Mouse (Mus musculus) spleen, postnatal 4 days (tissue): Measurements from ENCODE around the gene Cers6.

Source experiments
- DNase-seq, 2 experiments: peaks; one replicate each; pipeline ENCODE4 v3.0.0; 2022; ENCODE audit warnings: low spot score in 2 of 2

Gene Cers6

DNA sequence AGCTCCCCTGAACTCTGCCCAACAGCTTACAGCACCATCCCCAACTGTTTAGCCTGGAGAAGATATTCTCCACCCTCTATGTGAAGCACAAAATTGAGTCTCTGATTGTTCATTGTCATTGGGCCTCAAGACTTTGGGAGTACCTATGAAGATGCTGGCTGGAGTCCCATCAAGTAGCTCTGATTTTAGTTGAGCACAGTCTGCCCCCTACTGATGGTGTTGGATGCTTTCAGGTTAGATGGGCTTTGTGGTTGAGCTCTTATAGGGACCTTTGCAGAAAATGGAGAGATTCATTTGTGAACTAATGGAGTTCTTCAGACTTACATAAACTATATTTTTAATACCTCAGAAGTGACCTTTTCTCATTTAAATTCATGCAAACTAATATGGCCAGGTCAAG lies 200.1 kb downstream of the Cers6 start:
- DNase-seq: no peak

DNA sequence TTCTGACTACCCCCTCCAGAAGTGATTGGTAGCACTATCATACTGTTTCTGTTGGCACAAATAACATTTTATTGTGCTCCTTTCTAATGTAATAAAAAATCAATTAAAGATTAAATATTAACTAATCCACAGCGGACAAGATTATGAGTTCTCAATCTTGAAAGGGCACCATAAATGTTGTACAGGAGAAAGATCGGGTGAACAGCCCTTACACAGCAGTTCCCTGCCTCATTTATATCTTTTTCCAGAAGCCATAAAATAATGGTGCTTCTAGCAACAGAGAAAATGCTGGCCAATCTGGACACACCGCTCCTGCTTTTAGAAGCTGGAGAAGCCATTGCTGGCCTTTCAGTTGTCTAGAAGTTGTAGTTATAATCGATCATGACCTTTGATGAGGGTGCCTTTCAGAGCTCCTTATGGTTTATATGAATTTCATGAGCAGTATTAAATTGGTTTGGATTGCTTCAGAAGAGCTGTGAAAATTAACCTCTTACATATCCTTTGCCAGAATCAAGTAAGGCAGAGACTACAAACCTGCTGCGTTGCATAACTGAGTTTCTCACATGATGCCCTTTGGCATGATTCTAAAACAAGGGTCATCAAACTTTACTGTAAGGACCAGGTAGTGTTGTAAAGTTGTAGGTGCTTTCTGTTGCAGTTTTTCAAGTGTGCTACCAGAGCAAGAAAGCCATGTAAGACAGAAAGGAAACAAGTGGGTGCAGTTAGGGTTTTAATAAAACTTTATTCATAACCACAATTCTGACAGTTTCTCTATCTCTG lies 200.9 kb downstream of the Cers6 start:
- DNase-seq: no peak

DNA sequence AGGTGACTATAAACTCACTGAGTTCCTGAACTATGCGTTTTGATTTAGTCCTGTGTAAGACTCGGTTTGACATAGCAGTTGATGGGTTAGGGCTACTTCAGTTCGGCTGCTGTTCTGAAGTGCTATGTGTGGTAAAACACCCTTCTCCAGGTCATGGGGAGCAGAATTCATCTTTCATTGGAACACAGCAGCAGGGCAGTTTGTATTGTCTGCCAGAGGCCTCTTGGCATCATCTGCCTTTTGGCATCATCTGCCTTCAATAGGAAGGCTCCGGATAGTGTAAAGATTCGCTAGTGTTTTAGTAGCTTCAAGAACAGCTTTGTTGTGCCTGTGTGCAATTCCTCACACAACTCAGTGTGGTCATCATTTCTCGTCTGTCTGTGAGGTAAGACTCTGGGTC lies 203.5 kb downstream of the Cers6 start:
- no peak for DNase-seq

DNA sequence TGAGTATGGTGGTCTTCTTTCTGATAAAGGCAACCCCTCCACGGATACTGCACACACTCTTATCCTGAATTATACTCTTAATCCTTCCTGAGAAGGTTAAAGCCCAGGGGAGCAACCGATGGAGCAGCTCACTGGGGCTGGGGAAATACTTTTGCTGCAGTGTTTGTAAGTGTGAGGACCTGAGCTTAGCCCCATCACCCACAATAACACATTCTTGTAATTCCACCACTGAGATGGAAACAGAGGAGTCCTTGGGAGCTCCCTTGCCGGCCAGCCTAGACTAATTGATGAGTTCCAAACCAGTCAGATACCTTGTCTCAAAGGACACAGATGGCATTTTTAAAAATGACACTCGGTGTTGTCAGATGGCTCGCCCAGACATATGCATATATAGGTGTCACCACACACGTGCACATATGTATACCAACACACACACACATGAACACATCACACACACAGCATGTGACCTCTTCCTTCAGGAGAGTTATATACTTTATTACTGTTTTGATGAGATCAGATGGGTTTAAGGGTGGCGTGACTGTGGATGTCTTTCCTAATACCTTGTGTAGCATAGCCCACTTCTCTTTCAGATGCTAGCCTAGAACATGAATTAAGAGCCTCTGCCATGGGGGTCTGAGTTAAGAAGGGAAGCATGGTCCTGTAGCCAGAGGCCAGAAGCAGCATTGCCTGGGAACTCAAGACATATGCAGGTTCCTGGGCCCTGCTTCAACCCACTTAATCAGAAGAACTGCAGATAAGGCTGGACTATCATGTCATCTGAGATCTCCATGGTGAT lies 210.4 kb downstream of the Cers6 start:
- no peak for DNase-seq

DNA sequence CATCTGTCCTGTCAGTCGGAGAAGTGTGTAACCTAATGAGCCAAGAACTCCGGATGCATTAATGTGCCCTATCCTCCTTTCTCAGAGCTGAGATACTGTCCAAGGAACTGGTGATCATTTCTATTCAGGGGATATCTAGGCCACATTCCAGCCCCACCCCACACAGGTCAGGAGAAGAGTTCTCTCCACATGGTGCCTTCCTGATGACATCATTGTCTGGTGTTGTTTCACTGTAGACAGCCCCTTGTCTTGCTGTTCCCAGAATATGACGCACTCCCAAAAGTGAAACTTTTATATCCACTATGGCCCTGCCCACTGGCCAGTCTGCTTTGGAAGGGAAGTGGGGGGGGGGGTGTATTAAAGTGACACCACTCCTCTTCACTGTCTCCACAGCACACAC lies 215.9 kb downstream of the Cers6 start:
- DNase-seq: no peak

DNA sequence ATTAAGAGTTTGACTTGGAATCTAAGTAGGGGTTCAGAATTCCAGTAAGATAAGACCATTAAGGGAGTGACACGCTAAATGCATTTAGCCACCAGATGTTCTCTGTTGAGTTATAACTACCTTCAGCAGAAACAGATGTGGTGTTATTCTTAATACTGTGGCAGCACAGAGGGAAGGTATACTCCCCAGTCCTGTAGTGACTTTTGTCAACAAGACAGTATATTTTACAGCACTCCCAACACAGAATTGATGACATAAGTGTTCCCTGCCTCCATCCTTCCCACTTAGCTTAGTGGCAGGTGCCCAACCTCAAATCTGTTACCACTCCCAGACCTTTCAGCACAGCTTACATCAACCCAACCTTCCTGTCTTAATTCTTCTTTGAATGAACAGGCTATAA lies 219.5 kb downstream of the Cers6 start:
- no peak for DNase-seq

DNA sequence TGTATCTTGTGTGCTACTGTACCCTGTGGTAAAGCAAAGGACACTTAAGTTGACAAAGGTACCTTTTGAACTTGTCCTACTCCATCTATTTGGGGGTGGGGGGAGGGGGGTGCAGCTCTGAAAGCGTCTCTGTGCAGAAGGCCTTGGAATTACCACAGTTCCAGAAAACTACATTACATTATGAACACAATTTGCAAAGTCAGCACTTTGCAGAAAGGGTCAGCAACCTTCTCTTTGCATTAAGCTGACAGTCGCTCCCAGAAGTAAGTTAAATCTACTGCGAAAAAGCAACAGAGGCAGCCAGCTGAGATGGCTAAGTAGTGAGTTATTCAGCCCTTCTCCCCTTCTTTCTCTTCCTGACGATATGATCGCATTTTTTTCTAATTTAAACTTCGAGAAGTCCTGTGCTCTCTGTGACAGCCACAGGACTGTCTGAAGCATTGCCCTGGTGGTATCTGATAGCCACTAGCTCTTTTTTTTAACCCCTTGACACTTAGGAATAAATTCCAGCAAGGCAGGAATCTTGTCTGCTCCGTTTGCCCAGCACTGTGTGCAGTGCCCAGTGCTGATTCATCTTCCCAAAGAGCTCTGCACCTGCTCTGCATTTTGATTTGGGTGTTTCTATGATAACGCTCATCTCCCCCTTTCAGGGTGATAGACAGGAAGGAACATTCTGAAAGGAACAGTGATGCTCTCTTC lies 221.4 kb downstream of the Cers6 start:
- no peak for DNase-seq

DNA sequence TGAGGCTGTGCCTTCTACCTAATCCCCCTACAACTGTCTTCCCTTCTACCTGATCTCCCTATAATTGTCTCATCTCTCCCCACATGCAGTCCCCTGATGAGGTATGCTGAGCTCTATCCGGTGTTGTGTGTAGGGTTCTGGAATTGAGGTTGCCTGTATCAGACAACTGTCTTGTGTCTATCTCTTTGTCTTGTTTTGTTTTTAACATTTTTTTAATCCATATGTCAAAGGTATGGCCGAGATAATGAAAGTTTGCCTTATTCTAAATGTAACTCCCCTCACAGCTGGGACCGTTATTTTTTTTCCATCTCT lies 221.9 kb downstream of the Cers6 start:
- DNase-seq: no peak

DNA sequence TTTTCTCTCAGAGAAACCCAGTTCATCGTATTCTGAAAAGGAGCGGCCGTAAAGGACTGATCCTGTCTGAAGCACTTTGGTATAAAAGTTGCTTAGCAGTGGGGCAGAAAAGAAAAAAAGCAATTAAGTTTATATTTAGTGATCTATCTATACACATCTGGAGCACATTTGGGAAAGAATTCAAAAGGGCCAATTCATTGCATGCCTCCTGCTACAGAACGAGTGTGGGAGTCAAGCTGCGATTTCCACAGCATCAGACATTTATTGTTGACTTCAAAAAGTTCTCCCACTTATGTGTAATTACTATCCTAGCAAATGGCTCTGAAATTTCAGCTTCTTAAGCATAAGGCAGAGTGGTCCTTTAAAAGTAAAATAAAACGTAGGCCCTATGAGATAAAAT lies 223.2 kb downstream of the Cers6 start:
- DNase-seq: no peak

DNA sequence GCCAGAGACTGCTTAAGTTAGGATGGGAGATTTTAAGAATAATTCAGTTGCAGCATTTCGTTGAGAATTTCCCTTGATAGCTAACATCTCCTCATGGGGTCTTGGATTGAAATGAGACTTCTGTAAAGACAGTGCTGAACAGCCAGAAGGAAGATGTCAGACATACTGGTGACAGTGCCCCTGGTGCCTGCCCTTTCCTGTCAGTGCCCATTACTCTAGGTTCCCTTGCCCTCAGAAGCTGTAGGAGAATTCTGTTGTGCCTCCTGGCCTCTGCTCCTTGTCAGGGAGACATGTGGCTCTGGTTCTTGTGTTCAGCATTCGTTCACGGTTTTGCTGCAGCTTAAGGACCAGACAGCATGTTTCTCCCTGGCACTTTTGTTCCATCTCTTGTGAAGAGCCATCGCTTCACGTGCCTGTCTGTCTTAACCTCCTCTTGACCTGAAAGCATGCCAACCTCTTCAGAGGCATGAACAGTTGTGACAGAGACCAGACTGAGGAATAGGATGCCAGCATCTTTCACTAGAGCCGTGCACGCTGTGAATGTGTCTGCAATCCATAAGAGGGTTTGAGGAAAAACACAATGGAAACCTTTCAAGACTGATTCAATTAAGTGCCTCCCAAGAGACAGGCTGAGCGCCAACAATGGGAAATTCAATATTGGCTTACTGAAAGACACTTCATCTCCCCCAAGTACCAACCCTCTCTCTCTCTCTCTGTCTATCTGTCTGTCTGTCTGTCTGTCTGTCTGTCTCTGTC lies 225.4 kb downstream of the Cers6 start:
- DNase-seq: no peak

DNA sequence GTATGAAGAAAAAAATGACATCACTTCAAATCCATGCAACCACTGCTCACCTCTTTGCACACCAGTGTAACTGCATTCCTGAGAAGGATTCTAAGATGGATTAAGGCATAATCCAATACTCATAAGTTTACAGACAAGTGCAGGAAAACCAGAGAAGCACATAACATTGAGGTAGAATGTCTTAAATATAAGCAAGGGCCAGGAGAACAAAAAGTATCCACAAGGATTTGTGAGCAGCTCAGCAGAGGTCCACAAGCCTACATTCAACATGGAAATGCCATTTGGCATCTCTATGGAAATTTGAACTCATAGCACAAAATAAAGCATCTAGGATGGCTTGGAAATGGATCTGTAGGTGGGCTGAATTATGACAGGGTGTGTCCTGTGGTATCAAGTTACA lies 234.6 kb downstream of the Cers6 start:
- no peak for DNase-seq

DNA sequence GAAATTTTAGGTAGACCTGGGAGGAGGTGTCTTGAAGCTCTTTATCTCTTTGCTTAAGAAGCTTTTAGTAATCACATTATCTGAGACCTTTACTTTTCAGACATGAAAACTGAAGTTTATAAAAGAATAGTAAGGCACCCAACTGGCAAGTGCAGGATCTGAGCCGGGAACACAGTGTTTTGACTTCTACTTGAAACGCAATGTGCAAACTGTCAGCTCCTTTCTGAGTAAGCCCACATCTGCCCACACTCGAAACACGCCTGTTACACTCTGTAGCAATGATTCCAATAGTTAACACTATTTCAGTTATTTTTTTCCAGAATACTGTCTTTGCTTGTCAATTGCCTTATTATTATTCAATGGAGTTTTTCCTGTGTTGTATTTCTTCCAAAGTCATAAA lies 235.6 kb downstream of the Cers6 start:
- no peak for DNase-seq

DNA sequence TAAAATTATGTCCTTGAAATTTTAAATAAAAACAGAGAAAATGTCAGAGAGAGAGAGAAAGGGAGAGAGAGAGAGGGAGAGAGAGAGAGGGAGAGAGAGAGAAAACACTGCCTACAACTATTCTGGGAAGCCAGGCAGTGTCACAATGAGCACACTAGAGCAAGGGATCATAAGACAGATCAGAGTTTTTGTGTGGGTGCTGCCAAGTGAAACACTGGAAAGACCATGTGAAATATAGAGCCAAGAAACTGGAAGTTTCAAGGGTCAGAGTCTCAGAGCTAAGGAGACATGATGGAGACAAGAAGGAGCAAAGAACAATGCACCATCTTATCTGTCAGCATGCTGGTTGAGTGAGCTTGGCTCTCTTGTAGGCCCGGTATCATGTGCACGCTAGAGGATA lies 236.3 kb downstream of the Cers6 start:
- no peak for DNase-seq

DNA sequence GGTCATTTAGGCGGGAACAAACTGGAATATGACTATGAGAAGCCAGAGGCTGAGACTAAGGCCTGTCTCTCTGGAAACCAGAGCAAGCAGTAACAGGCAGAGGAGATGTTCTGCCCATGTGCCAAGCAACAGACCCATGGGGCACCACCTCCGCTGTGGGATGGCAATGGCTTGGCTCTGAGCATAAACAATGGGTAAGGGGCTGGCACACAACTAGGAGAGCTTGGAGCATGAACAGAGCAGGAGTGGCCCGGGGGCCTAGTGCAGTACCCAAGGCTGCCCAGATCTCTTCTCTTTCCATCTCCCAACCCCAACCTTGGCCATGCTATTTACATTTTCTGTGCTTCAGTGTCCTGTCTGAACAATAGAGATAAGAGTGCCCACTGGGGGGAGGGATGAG lies 237.5 kb downstream of the Cers6 start:
- no peak for DNase-seq

DNA sequence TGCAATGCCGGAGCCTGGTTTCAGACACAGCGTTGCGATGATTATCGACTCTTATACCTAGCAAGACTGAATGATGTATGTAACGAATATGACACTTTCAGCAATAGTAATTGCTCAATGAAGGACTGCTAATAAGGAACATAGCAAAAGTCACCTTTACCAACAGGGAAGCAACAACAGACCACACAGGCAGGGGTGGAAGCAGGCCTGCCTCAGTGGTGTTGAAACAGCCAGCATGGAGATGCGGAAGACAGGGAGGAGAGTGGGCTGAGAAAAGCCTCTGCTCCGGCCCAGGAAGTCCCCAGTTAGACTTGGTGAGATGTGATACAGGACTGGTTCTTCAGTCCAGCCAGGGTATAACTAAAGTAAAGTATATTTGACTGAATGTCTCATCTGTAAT lies 237.9 kb downstream of the Cers6 start:
- no peak for DNase-seq

DNA sequence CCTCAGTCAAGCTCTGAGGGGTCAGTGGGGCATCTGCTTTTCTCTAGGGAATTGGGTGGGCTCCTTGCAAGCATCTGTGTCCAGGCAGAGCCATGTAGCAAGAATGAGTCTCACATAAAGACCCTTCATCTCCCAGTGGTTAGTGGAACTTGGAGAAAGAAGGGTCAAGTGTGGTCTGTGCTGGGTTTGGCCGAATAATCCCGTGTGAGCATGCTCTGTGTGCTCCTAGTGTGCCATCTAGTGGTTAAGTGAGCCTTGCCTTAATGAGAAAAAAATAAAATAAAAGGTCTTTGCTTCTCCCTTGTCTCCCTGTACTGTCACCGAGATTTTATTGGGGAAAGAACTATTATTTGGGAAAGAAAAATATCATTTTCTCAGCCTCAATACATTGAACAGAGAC lies 239.5 kb downstream of the Cers6 start:
- DNase-seq: no peak

DNA sequence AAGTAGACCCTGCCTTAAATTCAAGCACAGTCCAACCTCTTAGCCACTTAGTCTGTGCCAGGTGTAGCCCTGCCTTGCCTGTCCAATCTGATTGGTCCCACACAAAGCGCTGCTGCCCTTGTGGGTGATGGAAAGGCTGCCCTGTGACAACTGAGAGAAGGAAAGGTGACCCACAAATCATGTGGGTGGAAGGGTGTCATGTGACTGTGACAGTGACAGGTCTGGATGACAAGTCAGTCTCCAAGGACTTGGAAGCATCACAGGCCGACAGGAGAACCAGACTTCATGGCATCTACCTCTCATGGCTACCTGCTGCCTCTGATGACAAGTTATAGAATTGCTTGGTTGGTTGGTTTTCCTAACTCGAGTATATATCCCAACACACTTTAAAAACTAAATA lies 242.3 kb downstream of the Cers6 start:
- DNase-seq: no peak

DNA sequence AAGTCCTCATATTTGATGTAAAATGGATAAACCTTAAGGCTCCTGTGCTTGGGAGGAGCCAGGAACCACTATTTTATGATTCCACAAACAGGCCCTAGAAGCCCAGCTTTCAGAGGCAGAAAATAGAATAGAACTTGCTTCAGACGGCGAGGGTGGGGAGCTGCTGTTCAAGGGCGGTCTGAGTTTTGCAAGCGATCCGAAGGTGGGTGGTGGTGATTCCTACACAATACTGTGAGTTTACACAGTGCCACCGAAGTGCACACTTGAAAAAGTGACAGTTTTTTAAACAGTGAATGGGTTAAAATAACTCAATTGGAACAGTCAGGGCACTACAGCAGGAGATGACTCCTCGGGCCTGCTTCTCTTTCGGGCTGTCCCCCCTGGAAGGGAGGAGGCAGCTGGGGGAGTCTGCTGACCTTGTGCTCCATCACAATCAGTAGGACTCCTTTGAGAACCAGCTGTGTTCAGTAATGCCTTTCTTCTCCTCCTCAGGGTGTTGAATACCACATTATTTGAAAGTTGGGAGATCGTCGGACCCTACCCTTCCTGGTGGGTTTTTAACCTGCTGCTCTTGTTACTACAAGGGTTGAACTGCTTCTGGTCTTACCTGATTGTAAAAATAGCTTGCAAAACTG lies 243.4 kb downstream of the Cers6 start:
- no peak for DNase-seq

DNA sequence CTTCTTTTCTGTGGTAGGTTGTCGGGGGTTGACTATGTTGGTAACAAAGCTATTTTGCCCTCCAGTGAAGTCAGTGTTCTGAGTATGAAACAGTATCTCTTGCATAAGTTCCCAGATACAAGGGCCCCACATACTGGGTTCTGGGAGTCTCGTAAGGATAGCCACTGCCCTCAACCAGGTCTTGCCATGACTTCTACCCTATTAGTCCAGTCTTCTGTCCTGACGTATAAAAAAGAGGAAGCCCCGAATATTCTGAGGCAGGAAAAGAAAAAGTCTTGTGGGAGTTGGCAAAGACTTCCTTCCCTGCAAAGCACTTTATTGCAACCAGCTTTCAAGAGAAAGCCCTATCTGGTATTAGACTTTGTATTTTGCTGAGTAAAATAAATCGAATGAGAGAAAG lies 248.0 kb downstream of the Cers6 start:
- DNase-seq: no peak

DNA sequence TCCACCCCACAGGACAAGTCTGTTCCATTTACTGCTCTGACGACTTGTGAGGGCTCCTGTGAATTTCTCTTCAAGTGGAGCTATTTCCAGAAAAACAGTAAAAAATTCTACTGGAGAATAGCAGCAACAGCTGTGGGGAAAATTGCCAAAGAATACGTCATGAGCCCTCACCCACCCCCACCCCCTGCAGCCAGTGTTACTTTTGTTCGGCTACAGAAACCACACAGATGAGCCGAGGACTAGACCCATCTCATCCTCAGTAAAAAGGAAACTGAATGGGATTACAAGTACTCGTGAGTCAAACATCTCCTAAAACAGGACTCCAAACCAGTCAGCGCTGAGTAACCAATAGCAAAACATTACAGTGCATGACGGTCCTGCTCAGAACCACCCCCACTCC lies 248.5 kb downstream of the Cers6 start:
- DNase-seq: no peak

DNA sequence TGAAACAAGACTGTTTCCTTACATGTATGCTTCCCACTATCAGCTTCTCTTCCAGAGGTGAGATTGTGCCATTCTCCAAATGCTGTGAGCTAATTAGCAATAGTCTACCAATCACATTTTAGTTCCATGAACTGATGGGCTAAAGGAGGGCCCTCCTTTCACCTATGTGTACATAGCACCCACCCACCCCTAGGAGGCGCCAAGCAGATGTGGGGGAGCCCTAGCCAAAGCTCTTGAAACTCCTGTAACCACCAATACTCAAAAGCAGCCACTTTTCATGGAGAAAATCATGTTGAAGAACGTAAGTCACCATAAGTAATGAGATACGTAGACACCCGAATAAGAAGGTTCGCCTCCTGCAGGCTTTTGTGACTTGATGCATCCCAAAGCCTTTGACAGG lies 251.4 kb downstream of the Cers6 start:
- DNase-seq: no peak
